Mouse (Mus musculus): ENCODE results near the gene Tmem266.
A peak's percentile ranks its signal among the peaks of the same experiment; 100 is the strongest.

Tmem266 gene

DNA sequence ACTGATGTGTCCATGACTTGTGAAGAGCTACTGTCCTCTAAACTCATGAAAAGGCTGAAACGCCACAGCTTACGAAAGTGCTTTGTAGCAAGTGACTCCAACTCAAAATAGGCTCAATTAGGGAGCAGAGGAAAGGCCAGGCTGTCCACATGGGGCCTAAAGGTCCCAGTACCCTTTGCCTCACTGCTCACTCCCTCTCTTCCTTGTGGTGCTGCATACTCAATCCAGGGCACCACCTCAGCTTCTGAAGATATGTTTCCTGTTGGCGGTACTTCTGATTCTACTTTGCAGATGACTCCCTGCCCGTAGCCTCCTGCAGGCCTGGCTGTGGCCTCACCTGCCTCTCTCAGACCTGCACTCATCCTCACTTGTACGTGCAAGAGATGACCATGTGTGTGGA, 126.7 kb downstream of the Tmem266 start:
- DNase-seq (ENCODE audit: low read depth): no peak

DNA sequence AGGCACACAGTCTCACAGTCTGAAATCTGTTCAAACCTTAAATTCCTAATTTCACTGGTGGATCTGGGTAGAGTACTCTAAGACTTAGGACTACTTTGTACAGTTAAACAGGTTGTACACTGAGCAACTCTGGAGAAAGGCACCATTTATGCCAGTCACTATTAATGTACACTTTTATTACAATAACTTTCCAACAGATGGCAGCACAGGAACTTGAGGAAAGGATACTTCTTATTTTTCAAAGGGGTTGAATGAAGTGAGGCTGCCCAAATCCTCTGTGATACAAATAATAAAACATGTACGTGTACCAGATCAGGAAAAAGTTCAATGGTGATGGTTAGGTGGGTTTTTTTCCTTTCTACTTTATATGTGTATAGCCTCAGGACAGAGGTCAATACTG, 141.7 kb downstream of the Tmem266 start:
- DNase-seq (ENCODE audit: low read depth): peak; percentile 39

DNA sequence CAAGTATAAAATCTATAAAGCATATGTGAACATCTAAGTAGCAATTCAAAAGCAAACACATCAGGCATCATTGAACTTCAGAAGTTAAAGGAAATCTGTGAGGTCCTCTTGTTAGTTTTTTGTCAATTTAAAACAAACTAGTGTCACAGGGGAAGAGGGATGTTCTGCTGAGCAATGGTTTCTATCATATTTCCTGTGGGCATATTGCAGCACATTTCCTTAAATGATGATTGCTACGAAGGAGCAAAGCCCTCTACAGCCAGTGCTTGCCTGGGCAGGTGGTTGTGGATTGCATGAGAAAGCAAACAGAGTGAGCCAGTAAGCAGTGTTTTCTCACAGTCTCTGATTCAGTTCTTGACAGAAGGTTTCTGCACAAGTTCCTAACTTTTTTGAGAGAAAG, 149.4 kb downstream of the Tmem266 start:
- DNase-seq (ENCODE audit: low read depth): no peak

GRCm38 (mm10) chr9:55478699-55479098, 152.0 kb downstream of the Tmem266 start:
- DNase-seq (ENCODE audit: low read depth): no peak

- no peak for DNase-seq (ENCODE audit: low read depth)
Measured at GRCm38 (mm10) chr9:55482116-55482515, 155.4 kb downstream of the Tmem266 start.
